Mouse (Mus musculus) lung, postnatal 25 days (tissue): Measurements from ENCODE around the gene Slc45a3.

Source experiments
- DNase-seq: peaks from one replicate; pipeline ENCODE4 v3.0.0; 2022; ENCODE audit warnings: low spot score

Gene Slc45a3

GRCm38 (mm10) chr1:131995062-131995461 lies 32.3 kb downstream of the Slc45a3 start:
- DNase-seq, result peak; percentile 64

- DNase-seq, result no peak
These were observed 37.7 kb downstream of the Slc45a3 start for GRCm38 (mm10) chr1:132000506-132000905.

- DNase-seq, result no peak
These were observed 39.1 kb downstream of the Slc45a3 start for GRCm38 (mm10) chr1:132001880-132002330.

GRCm38 (mm10) chr1:132003111-132003510 lies 40.3 kb downstream of the Slc45a3 start:
- no peak for DNase-seq

- DNase-seq, result no peak
These were observed 41.0 kb downstream of the Slc45a3 start for GRCm38 (mm10) chr1:132003817-132004216.

- no peak for DNase-seq
These were observed 41.9 kb downstream of the Slc45a3 start for GRCm38 (mm10) chr1:132004574-132005180.

- no peak for DNase-seq
These were observed 42.7 kb downstream of the Slc45a3 start for GRCm38 (mm10) chr1:132005466-132005865.

- DNase-seq, result peak; percentile 51
These were observed 43.3 kb downstream of the Slc45a3 start for GRCm38 (mm10) chr1:132006046-132006445.

- no peak for DNase-seq
These were observed 44.0 kb downstream of the Slc45a3 start for GRCm38 (mm10) chr1:132006721-132007120.

GRCm38 (mm10) chr1:132007282-132007815 lies 44.6 kb downstream of the Slc45a3 start, which contains the start of gene Elk4:
Gene Elk4 (plus strand): TSS chr1:132007607.
- DNase-seq, result peak; percentile 94

- peak; percentile 85 for DNase-seq
These were observed 45.4 kb downstream of the Slc45a3 start for GRCm38 (mm10) chr1:132007828-132008827.

GRCm38 (mm10) chr1:132008881-132009644 lies 46.3 kb downstream of the Slc45a3 start:
- no peak for DNase-seq

- peak; percentile 51 for DNase-seq
These were observed 48.1 kb downstream of the Slc45a3 start for GRCm38 (mm10) chr1:132010632-132011501.

GRCm38 (mm10) chr1:132011785-132012184 lies 49.0 kb downstream of the Slc45a3 start:
- DNase-seq, result no peak

- no peak for DNase-seq
These were observed 50.1 kb downstream of the Slc45a3 start for GRCm38 (mm10) chr1:132012861-132013260.

- no peak for DNase-seq
These were observed 52.0 kb downstream of the Slc45a3 start for GRCm38 (mm10) chr1:132014800-132015199.

- DNase-seq, result no peak
These were observed 53.9 kb downstream of the Slc45a3 start for GRCm38 (mm10) chr1:132016691-132017090.

- no peak for DNase-seq
These were observed 57.1 kb downstream of the Slc45a3 start for GRCm38 (mm10) chr1:132019876-132020275.

- DNase-seq, result no peak
These were observed 59.3 kb downstream of the Slc45a3 start for GRCm38 (mm10) chr1:132022107-132022506.

- no peak for DNase-seq
These were observed 64.3 kb downstream of the Slc45a3 start for GRCm38 (mm10) chr1:132026925-132027646.
